Mouse (Mus musculus) forebrain, postnatal 0 days (tissue): Measurements from ENCODE around the gene Tm7sf2. TPM values are rescaled to one million over a fixed set of nuclear protein-coding genes. Genes with fewer than 3 reads are reported as not detected.
A peak's percentile ranks its signal among the peaks of the same experiment; 100 is the strongest.

Experiments used
- ATAC-seq: fragments of 200-750 bp; cut with Nextera tagmentation; 2 replicates; pipeline ENCODE4 v1.8.0; 2017; ENCODE audit warnings: mild to moderate bottlenecking, moderate library complexity
- DNase-seq: peaks from one replicate; pipeline ENCODE4 v3.0.0-alpha.2; 2015
- H3K27ac ChIP-seq: fragments of 300-500 bp; sonication (generic); 2 replicates; pipeline ENCODE4 v1.5.1; 2014; ENCODE audit warnings: low read depth, mild to moderate bottlenecking, antibody characterized with exemption, low read length, moderate library complexity, mixed read lengths
- H3K27me3 ChIP-seq: fragments of 300-500 bp; sonication (generic); 2 replicates; pipeline ENCODE4 v1.6.1; 2014; ENCODE audit warnings: mild to moderate bottlenecking, low read length, mixed read lengths; ENCODE audit not compliant: insufficient read depth
- H3K36me3 ChIP-seq: fragments of 300-500 bp; sonication (generic); 2 replicates; pipeline ENCODE4 v1.6.1; 2014; ENCODE audit warnings: mild to moderate bottlenecking, moderate library complexity; ENCODE audit not compliant: insufficient read depth
- H3K4me1 ChIP-seq: fragments of 300-500 bp; sonication (generic); 2 replicates; pipeline ENCODE4 v1.6.1; 2014; ENCODE audit warnings: antibody characterized with exemption; ENCODE audit not compliant: insufficient read depth
- H3K4me2 ChIP-seq: fragments of 300-500 bp; sonication (generic); 2 replicates; pipeline ENCODE4 v1.6.1; 2014; ENCODE audit warnings: low read depth, mild to moderate bottlenecking, moderate library complexity
- H3K4me3 ChIP-seq: fragments of 300-500 bp; sonication (generic); 2 replicates; pipeline ENCODE4 v1.5.1; 2014; ENCODE audit warnings: low read depth, low read length, mixed read lengths
- H3K9ac ChIP-seq: fragments of 300-500 bp; sonication (generic); 2 replicates; pipeline ENCODE4 v1.6.1; 2014; ENCODE audit warnings: mild to moderate bottlenecking
- H3K9me3 ChIP-seq: fragments of 300-500 bp; sonication (generic); 2 replicates; pipeline ENCODE4 v1.6.1; 2016; ENCODE audit warnings: low read length
- CTCF ChIP-seq: sonication (generic); IDR thresholded peaks from 2 replicates; pipeline ENCODE4 v1.5.1; 2016; ENCODE audit warnings: antibody characterized with exemption, control low read depth, low read depth
- WGBS: fragments of 180-500 bp; shearing (Covaris S2); extraction: QIAGEN DNeasy Blood & Tissue Kit; methylation state at CpG from one replicate; pipeline ENCODE4 v1.1.7; 2014; 5-methylcytosine and 5-hydroxymethylcytosine counted together
- polyA plus RNA-seq: library from polyadenylated mRNA; unstranded; fragments of >200 nt; fragmentation: Nextera tagmentation; extraction: Ambion mirVana; gene quantifications from 2 replicates; pipeline ENCODE4 v1.2.1, GENCODE M21; 2015
- total RNA-seq: library from RNA; depleted of rRNA; stranded (reverse); fragments of >200 nt; gene quantifications from 2 replicates; pipeline ENCODE4 v1.2.3, GENCODE M21; 2014

Gene Tm7sf2
- total and polyA plus RNA-seq, 2 experiments from 2014 or later: 43.3 to 70.6 TPM

- Histone ChIP-seq H3K9me3 (no peaks in the 10 kb centered on the region), H3K4me3 (no peak within 1 kb of the TSS), H3K27me3 (no peaks in the 10 kb centered on the region), H3K36me3 (peaks cover 37% of the 10 kb centered on the region), H3K9ac (no peak within 1 kb of the TSS), H3K27ac (no peak within 1 kb of the TSS), H3K4me1 (peaks cover 8% of the 10 kb centered on the region; the same call in 1 of the 2 replicates), H3K4me2 (no peak within 1 kb of the TSS)
- ATAC-seq (no peak), DNase-seq (no peak)
- WGBS: 83% methylated on average over 9 of the region's 9 CpGs
- no peak for TF ChIP-seq CTCF
Observed at GRCm38 (mm10) chr19:6082156-6082555, 14.0 kb upstream of the Tm7sf2 start, which contains the start of gene Gm28374. Gm28374 (minus strand) TSS chr19:6082256.

GRCm38 (mm10) chr19:6079983-6080480 is 11.9 kb upstream of the Tm7sf2 start, which contains the start of gene Tmem262:
Tmem262 (plus strand) TSS chr19:6080033.
- no peak for TF ChIP-seq CTCF
- H3K4me3 ChIP-seq: no peak within 1 kb of the TSS
- H3K9me3 ChIP-seq: no peaks in the 10 kb centered on the region
- WGBS: 92% methylated on average over 12 of the region's 12 CpGs
- peaks cover 41% of the 10 kb centered on the region for H3K36me3 ChIP-seq
- H3K9ac ChIP-seq: no peak within 1 kb of the TSS
- H3K4me1 ChIP-seq: peaks cover 15% of the 10 kb centered on the region; the same call in 1 of the 2 replicates
- no peak within 1 kb of the TSS for H3K4me2 ChIP-seq
- H3K27ac ChIP-seq: no peak within 1 kb of the TSS
- DNase-seq (no peak), ATAC-seq (no peak)
- no peaks in the 10 kb centered on the region for H3K27me3 ChIP-seq

GRCm38 (mm10) chr19:6076564-6077393 is 8.6 kb upstream of the Tm7sf2 start, which contains the start of gene Vps51:
Vps51 (minus strand) TSS chr19:6077231.
- peaks cover 34% of the 10 kb centered on the region for H3K36me3 ChIP-seq
- H3K4me2 ChIP-seq: peak within 1 kb of the TSS; percentile 75
- H3K4me3 ChIP-seq: peak within 1 kb of the TSS; percentile 60
- no peaks in the 10 kb centered on the region for H3K27me3 ChIP-seq
- H3K9me3 ChIP-seq: no peaks in the 10 kb centered on the region
- WGBS: under 1% methylated on average over 33 of the region's 33 CpGs
- peak; percentile 93 for DNase-seq
- peaks cover 7% of the 10 kb centered on the region; the same call in 1 of the 2 replicates for H3K4me1 ChIP-seq
- H3K27ac ChIP-seq: peak within 1 kb of the TSS; percentile 80
- peak within 1 kb of the TSS; percentile 68 for H3K9ac ChIP-seq
- TF ChIP-seq CTCF: no peak
- ATAC-seq: peak; percentile 96

GRCm38 (mm10) chr19:6073889-6074288 is 5.7 kb upstream of the Tm7sf2 start:
- Histone ChIP-seq H3K9me3 (no peaks in the 10 kb centered on the region), H3K27ac (no peak overlapping the region), H3K36me3 (peaks cover 39% of the 10 kb centered on the region), H3K9ac (no peak overlapping the region), H3K4me2 (no peak overlapping the region), H3K27me3 (no peaks in the 10 kb centered on the region), H3K4me3 (no peak overlapping the region), H3K4me1 (peaks cover 7% of the 10 kb centered on the region; the same call in 1 of the 2 replicates)
- TF ChIP-seq CTCF: no peak
- ATAC-seq (no peak), DNase-seq (no peak)
- 92% methylated on average over 5 of the region's 5 CpGs for whole genome bisulfite sequencing

GRCm38 (mm10) chr19:6071261-6071660 is 3.1 kb upstream of the Tm7sf2 start:
- H3K27me3 ChIP-seq: no peaks in the 10 kb centered on the region
- no peak overlapping the region for H3K9ac ChIP-seq
- no peaks in the 10 kb centered on the region for H3K9me3 ChIP-seq
- WGBS: 95% methylated on average over 19 of the region's 19 CpGs
- no peak overlapping the region for H3K27ac ChIP-seq
- no peak for ATAC-seq
- H3K4me3 ChIP-seq: no peak overlapping the region
- peaks cover 41% of the 10 kb centered on the region for H3K36me3 ChIP-seq
- DNase-seq: no peak
- H3K4me1 ChIP-seq: peaks cover 13% of the 10 kb centered on the region; the same call in 1 of the 2 replicates
- TF ChIP-seq CTCF: no peak
- no peak overlapping the region for H3K4me2 ChIP-seq

GRCm38 (mm10) chr19:6070571-6071250 is 2.5 kb upstream of the Tm7sf2 start:
- no peak overlapping the region for H3K27ac ChIP-seq
- peaks cover 41% of the 10 kb centered on the region for H3K36me3 ChIP-seq
- WGBS: 93% methylated on average over 31 of the region's 31 CpGs
- H3K4me3 ChIP-seq: no peak overlapping the region
- no peak overlapping the region for H3K4me2 ChIP-seq
- no peak for TF ChIP-seq CTCF
- H3K9me3 ChIP-seq: no peaks in the 10 kb centered on the region
- peaks cover 12% of the 10 kb centered on the region; the same call in 1 of the 2 replicates for H3K4me1 ChIP-seq
- ATAC-seq: no peak
- DNase-seq: no peak
- no peak overlapping the region for H3K9ac ChIP-seq
- H3K27me3 ChIP-seq: no peaks in the 10 kb centered on the region

GRCm38 (mm10) chr19:6069851-6070250 is 1.7 kb upstream of the Tm7sf2 start:
- H3K36me3 ChIP-seq: peaks cover 36% of the 10 kb centered on the region
- no peak overlapping the region for H3K4me3 ChIP-seq
- no peak overlapping the region for H3K4me2 ChIP-seq
- H3K9me3 ChIP-seq: no peaks in the 10 kb centered on the region
- H3K9ac ChIP-seq: no peak overlapping the region
- no peak for DNase-seq
- H3K27me3 ChIP-seq: no peaks in the 10 kb centered on the region
- peaks cover 14% of the 10 kb centered on the region; the same call in 1 of the 2 replicates for H3K4me1 ChIP-seq
- no peak for ATAC-seq
- H3K27ac ChIP-seq: no peak overlapping the region
- WGBS: 96% methylated on average over 10 of the region's 10 CpGs
- no peak for TF ChIP-seq CTCF
